Mouse (Mus musculus): ENCODE data around the gene Mical2. TPM values are rescaled to one million over a fixed set of nuclear protein-coding genes. Genes with fewer than 3 reads are reported as not detected.

Mical2 gene
- polyA plus RNA-seq, 1 experiment from 2014 or later = 105 TPM

DNA sequence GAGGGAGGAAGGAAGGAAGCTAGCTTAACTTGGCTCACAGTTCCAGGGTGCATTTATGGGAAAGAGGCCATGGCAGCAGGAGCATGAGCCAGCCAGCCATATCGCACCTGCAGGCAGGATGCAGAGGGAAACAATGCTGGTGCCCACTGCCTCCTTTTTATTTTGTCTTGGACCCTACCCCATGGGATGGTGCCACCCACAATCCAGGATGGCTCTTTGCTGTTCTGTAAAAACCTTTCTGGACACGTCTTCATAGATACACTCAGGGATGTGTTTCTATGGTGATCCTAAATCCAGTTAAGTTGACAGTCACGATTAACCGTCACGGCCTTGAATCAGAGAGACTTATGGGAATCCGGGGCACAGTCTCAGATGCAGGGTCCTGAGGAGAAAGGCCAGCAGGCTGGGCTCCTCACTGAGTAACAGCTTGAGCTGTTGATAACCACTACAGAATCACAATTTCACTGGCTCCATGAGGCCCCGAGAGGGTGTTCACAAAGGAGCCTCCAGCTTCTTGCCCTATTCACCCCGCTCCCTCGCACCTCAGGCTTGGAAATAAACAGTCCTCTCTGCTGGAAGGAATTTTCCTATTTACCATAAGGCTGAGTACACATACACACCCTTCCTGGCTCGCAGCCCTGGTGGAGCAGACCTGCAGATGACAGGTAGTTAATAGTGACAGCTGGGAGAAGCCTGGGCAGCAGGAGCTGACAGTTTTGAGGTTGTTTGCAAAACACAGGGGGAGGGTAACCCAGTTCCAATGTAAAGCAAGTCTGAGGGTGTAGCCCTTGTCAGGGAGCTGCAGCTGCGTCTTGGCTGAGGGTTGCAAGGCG lies 218.7 kb downstream of the Mical2 start:
- peak overlapping the region; percentile 54 for H3K9ac ChIP-seq
- no peaks in the 10 kb centered on the region for H3K27me3 ChIP-seq (replicated peaks)
- no peak; the same call in 1 of the 2 replicates for ATAC-seq (ENCODE audit: extremely low read depth, insufficient number of reproducible peaks, low FRiP score, low TSS enrichment)
- H3K9me3 ChIP-seq = no peaks in the 10 kb centered on the region
- H3K4me3 ChIP-seq = 0 out of 2 replicates have a peak overlapping the region, but pooled peaks have one; percentile 17
- 23% methylated on average over 12 of the region's 12 CpGs for WGBS
- H3K36me3 ChIP-seq = no peaks in the 10 kb centered on the region; the same call in 1 of the 2 replicates
- peak overlapping the region; percentile 52 for H3K4me2 ChIP-seq
- peaks cover 67% of the 10 kb centered on the region for H3K4me1 ChIP-seq
- peak overlapping the region; percentile 74 for H3K27ac ChIP-seq (replicated peaks)

DNA sequence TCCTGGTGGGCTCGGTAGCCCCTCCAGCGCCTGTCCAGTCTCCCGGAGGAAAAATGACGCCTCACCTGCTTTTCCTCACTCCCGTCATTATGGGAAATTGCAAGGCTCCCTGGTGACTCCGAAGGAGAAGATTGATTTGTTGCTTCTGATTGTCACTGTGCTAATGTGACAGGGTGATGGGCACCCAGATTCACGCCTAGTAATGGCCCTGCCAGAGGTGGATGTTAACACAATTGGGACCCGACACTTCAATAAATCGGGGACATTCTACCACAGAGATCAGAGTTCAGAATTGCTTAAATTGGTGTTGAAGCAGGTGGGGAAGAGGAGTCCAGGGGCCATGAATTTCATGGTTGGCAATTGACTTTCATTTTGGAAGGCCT lies 219.3 kb downstream of the Mical2 start:
- Histone ChIP-seq H3K4me3 (0 out of 2 replicates have a peak overlapping the region, but pooled peaks have one; percentile 17), H3K27me3 (replicated peaks) (no peaks in the 10 kb centered on the region), H3K36me3 (no peaks in the 10 kb centered on the region; the same call in 1 of the 2 replicates), H3K4me1 (peaks cover 61% of the 10 kb centered on the region), H3K9me3 (no peaks in the 10 kb centered on the region), H3K9ac (peak overlapping the region; percentile 54), H3K4me2 (peak overlapping the region; percentile 52), H3K27ac (replicated peaks) (peak overlapping the region; percentile 74)
- no peak for ATAC-seq (ENCODE audit: extremely low read depth, insufficient number of reproducible peaks, low FRiP score, low TSS enrichment)
- 27% methylated on average over 9 of the region's 9 CpGs for WGBS

DNA sequence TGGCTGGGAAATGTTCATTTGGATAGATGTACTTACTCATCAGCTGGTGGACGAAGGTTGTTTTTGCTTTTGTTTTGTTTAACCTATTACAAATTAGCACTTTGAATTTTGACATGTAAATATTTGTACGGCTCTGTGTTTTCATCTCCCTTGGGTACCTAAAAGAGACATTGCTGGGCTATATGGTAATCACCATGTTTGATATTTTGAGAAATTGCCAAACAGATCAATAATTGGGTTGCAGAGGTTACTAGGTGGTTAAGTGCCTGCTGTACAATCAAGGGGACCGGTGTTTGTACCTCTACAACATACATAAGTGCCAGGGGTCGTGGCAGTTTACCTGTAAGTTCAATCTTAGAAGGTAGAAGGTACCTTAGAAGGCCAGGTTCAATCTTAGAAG lies 220.8 kb downstream of the Mical2 start:
- Histone ChIP-seq H3K4me3 (no peak overlapping the region), H3K9ac (no peak overlapping the region), H3K27me3 (replicated peaks) (no peaks in the 10 kb centered on the region), H3K36me3 (no peaks in the 10 kb centered on the region; the same call in 1 of the 2 replicates), H3K4me1 (peaks cover 50% of the 10 kb centered on the region), H3K27ac (replicated peaks) (no peak overlapping the region), H3K9me3 (no peaks in the 10 kb centered on the region), H3K4me2 (no peak overlapping the region)
- 90% methylated on average over 4 of the region's 4 CpGs for WGBS
- no peak for ATAC-seq (ENCODE audit: extremely low read depth, insufficient number of reproducible peaks, low FRiP score, low TSS enrichment)

DNA sequence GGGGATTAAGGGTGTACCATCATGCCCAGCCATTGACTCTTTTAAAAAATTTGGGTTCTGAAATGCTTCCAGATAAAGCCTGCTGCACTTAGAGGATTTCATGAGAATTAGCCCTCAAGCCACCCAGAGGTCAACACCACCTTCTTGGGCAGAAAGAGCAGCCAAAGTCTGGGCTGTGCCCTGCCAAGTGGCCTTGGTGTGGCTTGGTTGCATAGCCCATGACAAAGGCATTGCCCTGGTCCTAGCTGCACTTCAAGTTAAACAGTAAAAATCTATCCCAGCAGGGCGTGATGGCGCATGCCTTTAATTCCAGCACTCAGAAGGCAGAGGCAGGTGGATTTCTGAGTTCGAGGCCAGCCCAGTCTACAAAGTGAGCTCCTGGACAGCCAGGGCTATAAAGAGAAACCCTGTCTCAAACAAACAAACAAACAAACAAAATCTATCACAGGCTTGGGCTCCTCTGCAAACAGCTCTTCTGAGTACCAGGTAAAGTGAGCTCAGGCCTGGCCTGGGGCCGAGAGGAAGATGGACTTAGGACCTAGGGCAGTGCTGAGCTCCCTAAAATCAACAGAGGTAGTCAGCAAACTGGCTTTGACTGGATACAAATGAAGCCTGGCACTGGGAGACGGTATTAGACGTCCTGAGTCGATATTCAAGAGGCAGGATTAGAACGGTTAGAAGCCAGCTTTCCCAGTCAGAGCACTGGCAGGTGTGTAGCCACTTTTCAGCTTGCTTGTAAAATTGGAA lies 224.5 kb downstream of the Mical2 start:
- H3K4me2 ChIP-seq = no peak overlapping the region
- H3K4me3 ChIP-seq = no peak overlapping the region
- H3K4me1 ChIP-seq = peaks cover 44% of the 10 kb centered on the region
- H3K27ac ChIP-seq (replicated peaks) = no peak overlapping the region
- H3K9ac ChIP-seq = no peak overlapping the region
- H3K9me3 ChIP-seq = no peaks in the 10 kb centered on the region
- H3K36me3 ChIP-seq = no peaks in the 10 kb centered on the region; the same call in 1 of the 2 replicates
- ATAC-seq (ENCODE audit: extremely low read depth, insufficient number of reproducible peaks, low FRiP score, low TSS enrichment) = no peak
- 79% methylated on average over 8 of the region's 8 CpGs for WGBS
- no peaks in the 10 kb centered on the region for H3K27me3 ChIP-seq (replicated peaks)

DNA sequence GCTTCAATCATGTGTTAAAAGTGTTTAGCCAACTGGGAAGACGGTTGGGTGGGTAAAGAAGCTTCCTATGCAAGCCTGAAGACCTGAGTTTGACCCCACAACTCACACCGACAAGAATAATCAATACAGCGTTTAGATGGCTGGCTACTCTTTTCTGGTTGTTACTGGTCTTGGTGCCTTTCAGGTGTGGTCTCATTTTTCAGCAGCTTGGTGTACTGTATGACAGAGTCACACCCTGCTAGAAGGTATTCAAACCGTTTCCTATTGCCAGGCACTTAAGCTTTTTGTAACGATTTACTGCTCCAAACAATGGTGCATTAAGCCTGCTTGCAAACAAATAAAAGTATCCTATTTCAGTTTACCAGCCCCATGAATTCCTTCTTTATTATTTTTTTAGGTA lies 226.8 kb downstream of the Mical2 start:
- no peaks in the 10 kb centered on the region for H3K36me3 ChIP-seq
- H3K27ac ChIP-seq (replicated peaks) = no peak overlapping the region
- no peak for ATAC-seq (ENCODE audit: extremely low read depth, insufficient number of reproducible peaks, low FRiP score, low TSS enrichment)
- no peaks in the 10 kb centered on the region for H3K9me3 ChIP-seq
- H3K4me3 ChIP-seq = no peak overlapping the region
- no peaks in the 10 kb centered on the region for H3K27me3 ChIP-seq (replicated peaks)
- 65% methylated on average over 5 of the region's 5 CpGs for WGBS
- no peak overlapping the region for H3K4me2 ChIP-seq
- H3K4me1 ChIP-seq = peaks cover 58% of the 10 kb centered on the region
- H3K9ac ChIP-seq = no peak overlapping the region

DNA sequence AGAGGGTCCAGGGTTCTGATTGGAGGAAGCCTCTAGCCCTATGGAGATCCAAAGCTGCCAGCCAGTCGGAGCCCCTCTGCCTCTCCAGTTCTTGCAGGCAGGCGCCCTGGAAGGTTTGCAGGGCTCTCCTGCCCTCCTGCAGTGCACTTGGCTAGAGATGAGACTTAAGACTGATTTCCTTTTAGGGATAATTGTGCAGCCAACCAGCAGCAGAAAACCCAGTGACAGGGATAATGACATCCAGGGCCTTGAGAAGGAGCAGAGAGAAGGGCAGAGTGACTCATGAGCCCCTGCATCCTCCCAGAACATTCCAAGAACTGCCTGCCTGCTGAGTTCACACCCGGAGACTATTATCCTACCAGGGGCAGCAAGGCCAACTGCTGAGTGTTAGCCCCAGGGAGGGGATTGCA lies 228.2 kb downstream of the Mical2 start:
- Histone ChIP-seq H3K4me2 (no peak overlapping the region), H3K36me3 (no peaks in the 10 kb centered on the region), H3K27me3 (replicated peaks) (no peaks in the 10 kb centered on the region), H3K4me1 (peaks cover 69% of the 10 kb centered on the region), H3K4me3 (no peak overlapping the region), H3K27ac (replicated peaks) (peak overlapping the region; percentile 78), H3K9ac (peak overlapping the region; percentile 4; the same call in 1 of the 2 replicates), H3K9me3 (no peaks in the 10 kb centered on the region)
- ATAC-seq (ENCODE audit: extremely low read depth, insufficient number of reproducible peaks, low FRiP score, low TSS enrichment) = no peak
- WGBS = 16% methylated on average over 3 of the region's 3 CpGs

DNA sequence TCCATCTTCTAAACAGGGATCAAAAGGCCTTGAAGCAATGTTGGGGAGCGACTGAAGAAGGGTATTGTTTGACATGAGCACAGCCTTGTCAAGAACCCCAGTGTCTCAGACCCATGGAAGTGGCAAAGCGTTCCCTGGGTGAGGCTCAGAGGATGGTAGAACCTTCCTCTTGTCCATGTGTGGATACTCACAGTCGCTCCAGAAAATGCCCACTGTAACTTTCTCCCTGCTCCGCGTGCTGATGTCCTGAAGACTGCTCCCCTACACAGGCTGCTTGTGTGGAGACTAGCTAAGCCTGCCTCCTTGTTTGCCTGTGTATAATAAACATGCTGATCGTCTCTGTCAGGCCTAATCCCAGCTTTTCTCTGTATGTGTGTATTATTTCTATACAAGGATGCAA lies 228.7 kb downstream of the Mical2 start:
- no peak overlapping the region for H3K4me3 ChIP-seq
- H3K27me3 ChIP-seq (replicated peaks) = no peaks in the 10 kb centered on the region
- peak overlapping the region; percentile 78 for H3K27ac ChIP-seq (replicated peaks)
- no peak overlapping the region for H3K4me2 ChIP-seq
- H3K9ac ChIP-seq = peak overlapping the region; percentile 4; the same call in 1 of the 2 replicates
- WGBS = 62% methylated on average over 6 of the region's 6 CpGs
- ATAC-seq (ENCODE audit: extremely low read depth, insufficient number of reproducible peaks, low FRiP score, low TSS enrichment) = no peak
- H3K9me3 ChIP-seq = no peaks in the 10 kb centered on the region
- H3K36me3 ChIP-seq = no peaks in the 10 kb centered on the region
- peaks cover 72% of the 10 kb centered on the region for H3K4me1 ChIP-seq

DNA sequence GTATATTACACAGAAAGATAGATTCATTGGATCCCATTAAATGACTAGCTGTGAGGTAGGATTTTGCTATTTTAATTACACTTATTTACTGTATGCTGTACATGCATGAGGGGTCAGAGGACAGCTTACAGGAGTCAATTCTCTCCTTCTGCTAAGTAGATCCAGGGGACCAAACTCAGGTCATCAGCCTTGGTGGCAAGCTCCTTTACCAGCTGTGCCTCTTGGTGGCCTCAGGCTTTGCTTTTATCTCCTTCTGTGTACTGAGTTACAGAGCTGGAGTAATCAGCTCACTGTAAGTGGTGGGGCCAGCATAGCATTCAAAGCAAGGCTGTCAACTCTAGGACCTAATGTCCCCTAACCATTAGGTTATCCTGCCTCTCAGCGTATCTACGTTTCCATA lies 229.3 kb downstream of the Mical2 start:
- H3K9me3 ChIP-seq = no peaks in the 10 kb centered on the region
- no peak overlapping the region for H3K4me2 ChIP-seq
- ATAC-seq (ENCODE audit: extremely low read depth, insufficient number of reproducible peaks, low FRiP score, low TSS enrichment) = no peak
- no peaks in the 10 kb centered on the region for H3K27me3 ChIP-seq (replicated peaks)
- peak overlapping the region; percentile 78 for H3K27ac ChIP-seq (replicated peaks)
- peaks cover 72% of the 10 kb centered on the region for H3K4me1 ChIP-seq
- H3K9ac ChIP-seq = peak overlapping the region; percentile 4; the same call in 1 of the 2 replicates
- no peaks in the 10 kb centered on the region for H3K36me3 ChIP-seq
- H3K4me3 ChIP-seq = no peak overlapping the region
- 58% methylated on average over 2 of the region's 2 CpGs for WGBS

DNA sequence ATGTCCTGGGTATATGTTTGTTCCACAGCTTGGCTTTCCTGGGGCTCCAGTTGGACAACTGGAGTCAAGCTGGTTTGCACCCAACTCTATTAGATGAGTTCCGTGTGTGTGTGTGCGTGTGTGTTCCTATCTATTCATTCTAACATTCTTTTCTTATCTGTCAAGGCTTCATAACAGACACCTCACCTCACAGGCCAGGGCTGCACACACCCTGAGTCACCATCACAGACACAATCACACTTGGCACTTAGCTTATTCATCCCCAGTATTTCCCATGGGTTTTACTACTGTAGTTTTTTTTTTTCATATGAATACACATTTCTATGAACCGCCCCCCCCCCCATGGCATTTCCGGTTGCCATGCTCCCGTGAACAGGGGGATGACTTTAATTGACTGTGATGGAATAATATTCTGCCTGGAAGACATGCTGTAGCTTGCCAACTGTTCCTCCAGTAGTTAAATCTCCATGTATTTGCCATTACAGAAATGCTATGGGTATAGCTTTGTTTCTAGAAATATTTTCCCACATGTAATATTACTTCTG lies 230.0 kb downstream of the Mical2 start:
- Histone ChIP-seq H3K4me3 (no peak overlapping the region), H3K27ac (replicated peaks) (no peak overlapping the region), H3K4me2 (no peak overlapping the region), H3K36me3 (no peaks in the 10 kb centered on the region), H3K9ac (no peak overlapping the region), H3K27me3 (replicated peaks) (no peaks in the 10 kb centered on the region), H3K4me1 (peaks cover 67% of the 10 kb centered on the region), H3K9me3 (no peaks in the 10 kb centered on the region)
- WGBS = 57% methylated on average over 5 of the region's 5 CpGs
- no peak for ATAC-seq (ENCODE audit: extremely low read depth, insufficient number of reproducible peaks, low FRiP score, low TSS enrichment)

DNA sequence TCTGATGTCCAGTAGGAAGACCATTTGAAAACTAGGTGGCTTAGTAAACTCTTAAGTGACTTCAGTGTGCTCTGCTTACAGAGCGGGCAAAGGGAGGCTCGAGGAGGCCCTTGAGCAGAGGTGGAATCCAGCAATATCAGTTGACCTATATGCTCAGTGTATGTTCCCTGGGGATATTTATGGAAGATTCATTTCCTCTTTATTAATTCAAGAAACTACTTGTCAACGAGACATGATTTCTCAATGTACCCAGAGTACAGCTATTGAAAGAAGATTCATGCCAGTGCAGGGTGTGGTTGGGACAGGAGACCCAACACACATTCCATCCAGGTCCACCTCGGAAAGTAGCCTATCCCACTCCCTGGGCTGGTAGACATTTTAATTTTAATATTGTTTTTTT lies 231.7 kb downstream of the Mical2 start:
- Histone ChIP-seq H3K4me2 (no peak overlapping the region), H3K9me3 (no peaks in the 10 kb centered on the region), H3K4me3 (no peak overlapping the region), H3K27me3 (replicated peaks) (no peaks in the 10 kb centered on the region), H3K36me3 (no peaks in the 10 kb centered on the region), H3K27ac (replicated peaks) (no peak overlapping the region), H3K9ac (no peak overlapping the region), H3K4me1 (peaks cover 67% of the 10 kb centered on the region)
- no peak for ATAC-seq (ENCODE audit: extremely low read depth, insufficient number of reproducible peaks, low FRiP score, low TSS enrichment)
- 85% methylated on average over 4 of the region's 4 CpGs for WGBS

DNA sequence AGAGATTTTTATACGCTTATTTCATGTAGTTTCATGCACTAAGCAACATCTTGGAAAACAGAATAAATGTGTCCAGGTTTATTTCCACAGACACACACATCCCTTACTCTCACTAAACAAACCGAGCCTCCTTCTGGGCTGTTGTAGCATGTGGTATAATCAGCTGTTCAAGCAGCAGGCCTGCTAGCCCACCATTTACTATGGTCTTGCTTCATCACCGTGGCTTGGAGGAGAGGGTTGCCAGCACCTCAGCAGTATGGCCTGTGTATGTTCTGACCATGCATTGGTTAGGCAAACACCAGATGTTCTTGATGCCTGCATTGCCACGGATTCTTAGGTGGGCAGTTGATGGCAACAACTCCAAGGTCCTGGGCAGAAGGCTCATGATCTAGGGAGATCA lies 232.3 kb downstream of the Mical2 start:
- H3K9ac ChIP-seq = no peak overlapping the region
- H3K4me1 ChIP-seq = peaks cover 71% of the 10 kb centered on the region
- ATAC-seq (ENCODE audit: extremely low read depth, insufficient number of reproducible peaks, low FRiP score, low TSS enrichment) = no peak
- 73% methylated on average over 4 of the region's 4 CpGs for WGBS
- no peak overlapping the region for H3K4me2 ChIP-seq
- H3K36me3 ChIP-seq = no peaks in the 10 kb centered on the region
- no peaks in the 10 kb centered on the region for H3K27me3 ChIP-seq (replicated peaks)
- H3K9me3 ChIP-seq = no peaks in the 10 kb centered on the region
- no peak overlapping the region for H3K4me3 ChIP-seq
- H3K27ac ChIP-seq (replicated peaks) = no peak overlapping the region

Measured in heart, embryonic 13.5 days (tissue).